Mouse (Mus musculus) left cerebral cortex, postnatal 10 days (tissue): Measurements from ENCODE around the gene Ifi35. TPM values are rescaled to one million over a fixed set of nuclear protein-coding genes. Genes with fewer than 3 reads are reported as not detected.
"Not testable (repeated sequence)": the region's sequence is repeated elsewhere in the genome, so short reads cannot be mapped to it uniquely, and the experiment has no call there.

Source experiments
- DNase-seq, 2 experiments: peaks; one replicate each; pipeline ENCODE4 v3.0.0; 2021 to 2022; ENCODE audit warnings: low spot score in 2 of 2, mixed read lengths in 1 of 2; ENCODE audit errors: extremely low spot score in 1 of 2
- intact Hi-C: fragments of 180-260 bp; cut with DNase I; formaldehyde crosslinking; loops from one replicate; pipeline ENCODE4 v1.15.1; 2025
- total RNA-seq, 2 experiments: library from RNA; stranded (reverse); gene quantifications; 2 replicates each; pipeline ENCODE4 v1.2.3; 2021

Ifi35 gene
- total RNA-seq, 2 experiments from 2014 or later, result 1.8 to 2.8 TPM

- DNase-seq, result no peak
- intact Hi-C loops, result no loop called here
Observed at GRCm38 (mm10) chr11:101442760-101443159, 5.4 kb upstream of the Ifi35 start.

GRCm38 (mm10) chr11:101446319-101446718 is 1.9 kb upstream of the Ifi35 start:
- intact Hi-C loops, result no loop called here

GRCm38 (mm10) chr11:101446860-101447259 is 1.3 kb upstream of the Ifi35 start:
- DNase-seq, intact Hi-C loops: not testable (repeated sequence)

More at GRCm38 (mm10) chr11:101446319-101446718, 1.9 kb upstream of the Ifi35 start:
- no peak for DNase-seq

GRCm38 (mm10) chr11:101447786-101448185 is 421 bp upstream of the Ifi35 start:
- intact Hi-C loops, result no loop called here
- DNase-seq, result no peak

- DNase-seq, result no peak
- intact Hi-C loops, result no loop called here
Observed at GRCm38 (mm10) chr11:101448899-101449298, 692 bp downstream of the Ifi35 start.

GRCm38 (mm10) chr11:101449596-101449995 is 1.4 kb downstream of the Ifi35 start:
- intact Hi-C loops, DNase-seq: not testable (repeated sequence)

- intact Hi-C loops, result no loop called here
- DNase-seq, result no peak
Observed at GRCm38 (mm10) chr11:101450394-101450793, 2.2 kb downstream of the Ifi35 start.

GRCm38 (mm10) chr11:101451536-101451935 is 3.3 kb downstream of the Ifi35 start:
- intact Hi-C loops, result no loop called here

GRCm38 (mm10) chr11:101452093-101452774 is 4.0 kb downstream of the Ifi35 start:
- intact Hi-C loops, result no loop called here
- DNase-seq, result peak in 1 of 2 experiments; percentile 3

More at GRCm38 (mm10) chr11:101451536-101451935, 3.3 kb downstream of the Ifi35 start:
- DNase-seq, result no peak

GRCm38 (mm10) chr11:101454702-101455101 is 6.5 kb downstream of the Ifi35 start:
- no peak for DNase-seq
- intact Hi-C loops, result no loop called here

- intact Hi-C loops, result no loop called here
Observed at GRCm38 (mm10) chr11:101455627-101456026, 7.4 kb downstream of the Ifi35 start.

GRCm38 (mm10) chr11:101457631-101458030 is 9.4 kb downstream of the Ifi35 start:
- no peak for DNase-seq
- intact Hi-C loops, result no loop called here

More at GRCm38 (mm10) chr11:101455627-101456026, 7.4 kb downstream of the Ifi35 start:
- DNase-seq, result no peak

GRCm38 (mm10) chr11:101458217-101458616 is 10.0 kb downstream of the Ifi35 start:
- no peak for DNase-seq
- intact Hi-C loops, result no loop called here

GRCm38 (mm10) chr11:101459716-101460115 is 11.5 kb downstream of the Ifi35 start:
- intact Hi-C loops, result no loop called here
- DNase-seq, result no peak

- intact Hi-C loops, result no loop called here
Observed at GRCm38 (mm10) chr11:101460321-101460720, 12.1 kb downstream of the Ifi35 start.

GRCm38 (mm10) chr11:101462141-101462540 is 13.9 kb downstream of the Ifi35 start:
- DNase-seq, result peak in 1 of 2 experiments; percentile 20
- intact Hi-C loops, result no loop called here

More at GRCm38 (mm10) chr11:101460321-101460720, 12.1 kb downstream of the Ifi35 start:
- no peak for DNase-seq

GRCm38 (mm10) chr11:101462583-101463440 is 14.6 kb downstream of the Ifi35 start:
- intact Hi-C loops, result no loop called here
- DNase-seq, result peak in 1 of 2 experiments; percentile 20

GRCm38 (mm10) chr11:101464211-101465100 is 16.2 kb downstream of the Ifi35 start, which contains the start of gene Rnd2:
Gene Rnd2, plus strand, starts transcription at chr11:101464999.
- intact Hi-C loops, result loop anchor here (5.0 kb wide), 1 partner anchor 88 kb away; the partner anchor contains the start of genes Brca1 and Nbr1
- peak in 1 of 2 experiments; percentile 62 for DNase-seq
